Mouse (Mus musculus): ENCODE measurements at regions not wholly inside any gene's neighbourhood (a gene's known extent, or its start where the extent isn't known, plus 50 kb on each side); places are given as distances from the start of the nearest gene placed in this dataset.
A peak's percentile ranks its signal among the peaks of the same experiment; 100 is the strongest.

GRCm38 (mm10) chr6:14147370-14147769 is 276.1 kb upstream of the 2610001J05Rik start:
- TF ChIP-seq CTCF (IDR thresholded peaks at IDR 0.05) = no peak
- no peak for DNase-seq (ENCODE audit: extremely low spot score in 1 of 2, low spot score in 2 of 2)
- Histone ChIP-seq H3K4me3 (no peak overlapping the region), H3K27ac (peak overlapping the region; percentile 28; the same call in 1 of the 2 replicates)
- intact Hi-C loops (cut with DNase I) = no loop called here

DNA sequence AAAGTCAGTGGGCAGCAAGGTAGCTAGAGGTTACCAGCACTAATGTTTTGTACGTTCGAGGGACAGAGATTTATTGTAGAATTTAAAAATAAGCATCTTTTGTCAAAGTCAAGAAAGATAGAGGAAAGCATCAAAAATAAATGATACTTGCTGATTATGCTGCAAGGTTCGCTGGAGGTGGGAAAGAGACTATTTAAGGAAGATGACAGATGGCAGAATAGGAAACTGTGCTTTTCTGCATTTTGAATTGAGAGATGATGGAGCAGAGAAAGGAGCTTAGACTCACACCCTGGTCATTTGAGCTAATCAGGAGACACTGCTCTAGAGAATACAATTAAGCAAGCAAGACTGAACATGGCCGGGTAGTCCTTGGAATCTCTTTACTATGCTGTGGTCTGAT is 275.1 kb upstream of the 2610001J05Rik start:
- no peak overlapping the region for H3K4me3 ChIP-seq
- intact Hi-C loops (cut with DNase I) = no loop called here
- DNase-seq (ENCODE audit: extremely low spot score in 1 of 2, low spot score in 2 of 2) = no peak
- no peak for TF ChIP-seq CTCF (IDR thresholded peaks at IDR 0.05)
- H3K27ac ChIP-seq = no peak overlapping the region

GRCm38 (mm10) chr6:14142107-14142751 is 270.9 kb upstream of the 2610001J05Rik start:
- DNase-seq (ENCODE audit: extremely low spot score in 1 of 2, low spot score in 2 of 2) = no peak

DNA sequence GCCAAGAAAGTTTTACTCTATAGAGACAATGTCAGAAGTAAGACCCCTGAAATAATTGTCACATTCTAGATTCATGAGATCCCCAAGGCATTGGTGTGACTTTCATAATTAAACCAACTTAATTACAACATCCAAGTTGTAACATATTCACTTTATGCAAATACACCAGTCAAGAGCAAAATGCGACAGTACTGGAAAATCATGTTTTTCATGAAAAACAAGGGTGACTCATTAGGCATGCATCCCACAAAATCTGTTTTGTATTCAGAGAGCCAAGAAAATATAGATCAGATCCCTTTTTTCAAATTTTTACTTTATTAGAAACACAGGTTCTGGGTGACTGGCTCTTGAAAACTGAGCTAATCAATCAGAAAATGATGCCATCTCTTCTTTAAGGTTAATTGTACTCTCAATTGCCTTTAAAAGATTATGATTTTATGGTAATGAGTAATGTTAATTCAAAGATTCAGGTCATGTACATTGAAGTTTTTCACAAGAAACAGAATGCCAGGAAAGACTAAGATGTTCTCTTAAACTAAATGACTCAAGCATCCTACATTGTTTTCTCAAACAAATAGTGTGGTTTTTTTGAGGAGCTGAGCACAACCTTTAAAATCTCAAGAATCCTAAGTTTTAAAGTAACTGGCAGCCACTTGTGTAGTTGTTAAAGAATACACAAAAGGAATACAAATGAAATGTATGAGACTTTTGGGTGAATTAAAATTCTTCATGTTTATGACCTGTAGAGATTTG is 259.2 kb upstream of the 2610001J05Rik start:
- Histone ChIP-seq H3K27ac (no peak overlapping the region), H3K4me3 (no peak overlapping the region)
- no peak for DNase-seq (ENCODE audit: extremely low spot score in 1 of 2, low spot score in 2 of 2)
- intact Hi-C loops (cut with DNase I) = no loop called here
- no peak for TF ChIP-seq CTCF (IDR thresholded peaks at IDR 0.05)

More at GRCm38 (mm10) chr6:14142107-14142751, 270.9 kb upstream of the 2610001J05Rik start:
- intact Hi-C loops (cut with DNase I) = loop anchor here (5.0 kb wide), 1 partner anchor 305 kb away; the partner anchor contains the start of gene Gpr85
- TF ChIP-seq CTCF (IDR thresholded peaks at IDR 0.05) = no peak
- no peak overlapping the region for H3K27ac ChIP-seq
- H3K4me3 ChIP-seq = no peak overlapping the region

DNA sequence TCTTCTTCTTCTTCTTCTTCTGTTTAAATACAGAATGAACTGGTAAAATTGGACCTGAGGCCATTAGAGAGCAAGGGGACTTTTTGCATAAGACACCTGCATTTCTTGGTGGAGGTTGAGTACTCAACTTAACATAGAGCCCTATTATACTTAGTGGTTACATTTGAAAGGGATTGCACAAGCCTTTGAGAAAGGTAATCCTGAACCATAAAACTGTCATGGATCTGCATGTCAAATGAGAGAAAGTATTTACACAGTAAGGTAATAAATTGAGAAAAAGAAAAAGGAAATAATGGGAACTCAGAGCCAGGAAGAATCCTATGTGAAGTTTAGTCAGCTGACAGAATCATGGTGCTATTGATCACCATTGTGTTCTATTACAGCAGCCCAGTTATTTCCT is 258.1 kb upstream of the 2610001J05Rik start:
- no peak for DNase-seq (ENCODE audit: extremely low spot score in 1 of 2, low spot score in 2 of 2)
- Histone ChIP-seq H3K4me3 (no peak overlapping the region), H3K27ac (no peak overlapping the region)
- intact Hi-C loops (cut with DNase I) = no loop called here
- no peak for TF ChIP-seq CTCF (IDR thresholded peaks at IDR 0.05)

- no peak overlapping the region for H3K4me3 ChIP-seq
- no peak overlapping the region for H3K27ac ChIP-seq
- DNase-seq (ENCODE audit: extremely low spot score in 1 of 2, low spot score in 2 of 2) = no peak
- intact Hi-C loops (cut with DNase I) = no loop called here
- no peak for TF ChIP-seq CTCF (IDR thresholded peaks at IDR 0.05)
These were observed 251.0 kb upstream of the 2610001J05Rik start for GRCm38 (mm10) chr6:14122311-14122710.

DNA sequence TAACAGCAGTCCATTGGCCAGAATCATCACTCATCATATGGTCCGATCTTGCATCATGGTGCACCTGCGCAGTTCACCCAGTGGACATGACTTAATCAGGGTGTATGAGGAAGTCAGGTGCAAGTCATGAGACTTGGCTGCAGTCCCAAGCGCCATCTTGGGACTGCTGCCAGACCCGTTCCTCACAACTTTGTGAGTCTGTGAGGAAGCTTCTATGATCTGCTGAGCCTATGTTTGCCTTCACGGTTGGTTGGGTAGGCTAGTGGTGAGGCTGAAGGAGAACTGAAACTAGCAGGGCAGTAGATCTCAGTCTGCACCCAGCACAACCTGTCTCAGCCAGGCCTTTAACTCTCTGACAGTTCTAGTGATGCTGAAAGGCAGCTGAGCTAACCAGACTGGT is 250.2 kb upstream of the 2610001J05Rik start:
- intact Hi-C loops (cut with DNase I) = no loop called here
- Histone ChIP-seq H3K4me3 (no peak overlapping the region), H3K27ac (no peak overlapping the region)
- no peak for TF ChIP-seq CTCF (IDR thresholded peaks at IDR 0.05)
- no peak for DNase-seq (ENCODE audit: extremely low spot score in 1 of 2, low spot score in 2 of 2)

DNA sequence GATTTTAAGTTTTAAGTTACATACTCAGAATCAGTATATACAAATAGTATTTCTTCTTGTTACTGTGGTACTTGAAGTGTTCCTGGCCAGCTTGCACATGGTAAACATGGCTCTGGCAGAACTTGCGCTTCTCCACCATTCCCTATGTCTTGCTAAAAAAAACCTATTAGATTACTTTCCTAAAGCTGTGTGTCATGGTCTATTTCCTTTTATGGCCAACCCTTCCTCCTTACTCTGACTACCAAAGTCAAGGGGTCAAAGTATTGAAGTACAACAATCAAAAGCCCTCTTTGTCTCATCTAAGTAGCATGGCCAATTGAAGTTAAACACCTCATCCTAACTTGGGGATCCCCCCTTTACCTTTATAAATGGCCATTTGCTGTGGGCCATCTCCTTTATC is 223.6 kb upstream of the 2610001J05Rik start:
- DNase-seq (ENCODE audit: extremely low spot score in 1 of 2, low spot score in 2 of 2) = no peak
- no peak for TF ChIP-seq CTCF (IDR thresholded peaks at IDR 0.05)
- intact Hi-C loops (cut with DNase I) = no loop called here

GRCm38 (mm10) chr6:14081884-14082283 is 210.6 kb upstream of the 2610001J05Rik start:
- H3K4me3 ChIP-seq = no peak overlapping the region
- no peak for DNase-seq (ENCODE audit: extremely low spot score in 1 of 2, low spot score in 2 of 2)
- TF ChIP-seq CTCF (IDR thresholded peaks at IDR 0.05) = no peak
- no peak overlapping the region for H3K27ac ChIP-seq
- intact Hi-C loops (cut with DNase I) = no loop called here

More for the DNA sequence above, 223.6 kb upstream of the 2610001J05Rik start:
- no peak overlapping the region for H3K4me3 ChIP-seq
- no peak overlapping the region for H3K27ac ChIP-seq

- no peak for TF ChIP-seq CTCF (IDR thresholded peaks at IDR 0.05)
- Histone ChIP-seq H3K4me3 (no peak overlapping the region), H3K27ac (no peak overlapping the region)
- no peak for DNase-seq (ENCODE audit: extremely low spot score in 1 of 2, low spot score in 2 of 2)
- intact Hi-C loops (cut with DNase I) = no loop called here
These were observed 192.4 kb upstream of the 2610001J05Rik start for GRCm38 (mm10) chr6:14063735-14064134.

GRCm38 (mm10) chr6:14046560-14046959 is 175.2 kb upstream of the 2610001J05Rik start:
- TF ChIP-seq CTCF (IDR thresholded peaks at IDR 0.05) = no peak
- intact Hi-C loops (cut with DNase I) = no loop called here
- no peak overlapping the region for H3K27ac ChIP-seq
- H3K4me3 ChIP-seq = no peak overlapping the region
- no peak for DNase-seq (ENCODE audit: extremely low spot score in 1 of 2, low spot score in 2 of 2)

GRCm38 (mm10) chr6:14044654-14045053 is 173.3 kb upstream of the 2610001J05Rik start:
- Histone ChIP-seq H3K4me3 (no peak overlapping the region), H3K27ac (no peak overlapping the region)
- no peak for DNase-seq (ENCODE audit: extremely low spot score in 1 of 2, low spot score in 2 of 2)
- no peak for TF ChIP-seq CTCF (IDR thresholded peaks at IDR 0.05)
- intact Hi-C loops (cut with DNase I) = no loop called here
